Mouse (Mus musculus) liver, adult 2 months (tissue): Measurements from ENCODE around the gene Tmprss11d. TPM values are rescaled to one million over a fixed set of nuclear protein-coding genes. Genes with fewer than 3 reads are reported as not detected.

Source experiments
- DNase-seq: peaks from one replicate; pipeline ENCODE4 v3.0.0-alpha.2; 2011; ENCODE audit warnings: low read depth, low spot score; ENCODE audit errors: extremely low read depth
- H3K27ac ChIP-seq: fragments of 200-500 bp; replicated peaks from 2 replicates; pipeline ENCODE4 v1.5.1; 2012; ENCODE audit warnings: low read depth, mild to moderate bottlenecking, control low read depth, inconsistent platforms, low read length; ENCODE audit not compliant: insufficient read depth
- H3K27me3 ChIP-seq: fragments of 200-500 bp; 2 replicates; pipeline ENCODE4 v1.6.1; 2012; ENCODE audit warnings: mild to moderate bottlenecking, moderate library complexity, low read length, inconsistent platforms; ENCODE audit not compliant: control insufficient read depth, insufficient read depth
- H3K36me3 ChIP-seq: fragments of 200-500 bp; 2 replicates; pipeline ENCODE4 v1.6.1; 2012; ENCODE audit warnings: low read length, inconsistent platforms; ENCODE audit not compliant: control insufficient read depth, insufficient read depth
- H3K4me1 ChIP-seq: fragments of 200-500 bp; 2 replicates; pipeline ENCODE4 v1.6.1; 2011; ENCODE audit warnings: low read length; ENCODE audit not compliant: control insufficient read depth, insufficient read depth
- H3K4me3 ChIP-seq: fragments of 200-500 bp; 2 replicates; pipeline ENCODE4 v1.5.1; 2011; ENCODE audit warnings: low read depth, mild to moderate bottlenecking, control low read depth, low read length, moderate library complexity; ENCODE audit not compliant: insufficient read depth
- H3K79me2 ChIP-seq: fragments of 200-500 bp; 2 replicates; pipeline ENCODE4 v1.6.1; 2012; ENCODE audit warnings: inconsistent platforms, mild to moderate bottlenecking, low read length, moderate library complexity; ENCODE audit not compliant: control insufficient read depth, insufficient read depth
- H3K9ac ChIP-seq: fragments of 200-500 bp; 2 replicates; pipeline ENCODE4 v1.6.1; 2012; ENCODE audit warnings: low read depth, mild to moderate bottlenecking, control low read depth, inconsistent platforms, low read length
- CTCF ChIP-seq: fragments of 200-500 bp; IDR thresholded peaks from 2 replicates; pipeline ENCODE4 v1.5.1; 2011; ENCODE audit warnings: low read depth, low read length, control low read depth
- POLR2A ChIP-seq: fragments of 200-500 bp; IDR thresholded peaks from 2 replicates; pipeline ENCODE4 v1.6.1; 2011; ENCODE audit warnings: low read length, control low read depth; ENCODE audit not compliant: insufficient read depth; ENCODE audit errors: extremely low read depth
- WGBS: fragments of 180-500 bp; shearing (Covaris S2); methylation state at CpG from one replicate; pipeline ENCODE4 v1.1.7; 2018; 5-methylcytosine and 5-hydroxymethylcytosine counted together
- polyA plus RNA-seq: library from polyadenylated mRNA; depleted of rRNA; stranded (reverse); fragments of >200 nt; gene quantifications from 2 replicates; pipeline ENCODE4 v1.2.3, GENCODE M21; 2012; rRNA removed
- total RNA-seq: library from RNA; depleted of rRNA; stranded (reverse); fragments of >200 nt; gene quantifications from 2 replicates; pipeline ENCODE4 v1.2.3, GENCODE M21; 2014; rRNA removed

Tmprss11d gene
- total RNA-seq: not detected in 2 replicates
- polyA plus RNA-seq: not detected in 2 replicates

GRCm38 (mm10) chr5:86373320-86373719, at the start of gene Tmprss11d:
Gene Tmprss11d (minus strand): TSS chr5:86373420.
- Histone ChIP-seq H3K27ac (no peak within 1 kb of the TSS), H3K36me3 (no peaks in the 10 kb centered on the region), H3K79me2 (no peaks in the 10 kb centered on the region), H3K4me1 (no peaks in the 10 kb centered on the region), H3K9ac (no peak within 1 kb of the TSS), H3K27me3 (no peaks in the 10 kb centered on the region), H3K4me3 (no peak within 1 kb of the TSS)
- DNase-seq: no peak
- no peak for TF ChIP-seq POLR2A
- no peak for TF ChIP-seq CTCF
- WGBS: 64% methylated on average over 3 of the region's 3 CpGs

- no peaks in the 10 kb centered on the region for H3K36me3 ChIP-seq
- no peaks in the 10 kb centered on the region for H3K4me1 ChIP-seq
- H3K27ac ChIP-seq: no peak overlapping the region
- WGBS: 57% methylated on average over 3 of the region's 3 CpGs
- no peak for DNase-seq
- no peak overlapping the region for H3K4me3 ChIP-seq
- 0 out of 2 replicates have a peak, but pooled peaks cover 2% of the 10 kb centered on the region for H3K27me3 ChIP-seq
- TF ChIP-seq CTCF (no peak), POLR2A (no peak)
- H3K79me2 ChIP-seq: no peaks in the 10 kb centered on the region
- no peak overlapping the region for H3K9ac ChIP-seq
These were observed 48.3 kb upstream of the Tmprss11d start for GRCm38 (mm10) chr5:86421323-86422028.

GRCm38 (mm10) chr5:86419494-86419893, 46.3 kb upstream of the Tmprss11d start:
- Histone ChIP-seq H3K9ac (no peak overlapping the region), H3K4me1 (no peaks in the 10 kb centered on the region), H3K27me3 (0 out of 2 replicates have a peak, but pooled peaks cover 2% of the 10 kb centered on the region), H3K79me2 (no peaks in the 10 kb centered on the region), H3K27ac (no peak overlapping the region), H3K36me3 (no peaks in the 10 kb centered on the region), H3K4me3 (no peak overlapping the region)
- no peak for TF ChIP-seq CTCF
- TF ChIP-seq POLR2A: no peak
- DNase-seq: no peak
- 20% methylated on average over 4 of the region's 4 CpGs for WGBS

- Histone ChIP-seq H3K4me3 (no peak overlapping the region), H3K36me3 (no peaks in the 10 kb centered on the region), H3K27ac (no peak overlapping the region), H3K79me2 (no peaks in the 10 kb centered on the region), H3K4me1 (no peaks in the 10 kb centered on the region), H3K9ac (no peak overlapping the region), H3K27me3 (no peaks in the 10 kb centered on the region)
- WGBS: 77% methylated on average over 7 of the region's 7 CpGs
- TF ChIP-seq CTCF: no peak
- TF ChIP-seq POLR2A: no peak
- no peak for DNase-seq
These were observed 41.1 kb upstream of the Tmprss11d start for GRCm38 (mm10) chr5:86414280-86414679.

GRCm38 (mm10) chr5:86410815-86411214, 37.6 kb upstream of the Tmprss11d start:
- TF ChIP-seq CTCF (peak; percentile 19; the same call in 1 of the 2 replicates), POLR2A (no peak)
- Histone ChIP-seq H3K27me3 (no peaks in the 10 kb centered on the region), H3K4me3 (no peak overlapping the region), H3K36me3 (no peaks in the 10 kb centered on the region), H3K4me1 (no peaks in the 10 kb centered on the region), H3K27ac (no peak overlapping the region), H3K9ac (no peak overlapping the region), H3K79me2 (no peaks in the 10 kb centered on the region)
- 10% methylated on average over 3 of the region's 3 CpGs for WGBS
- DNase-seq: peak; percentile 32

GRCm38 (mm10) chr5:86407941-86408340, 34.7 kb upstream of the Tmprss11d start:
- 81% methylated on average over 2 of the region's 2 CpGs for WGBS
- H3K79me2 ChIP-seq: no peaks in the 10 kb centered on the region
- H3K9ac ChIP-seq: no peak overlapping the region
- no peak for DNase-seq
- H3K4me1 ChIP-seq: no peaks in the 10 kb centered on the region
- no peaks in the 10 kb centered on the region for H3K36me3 ChIP-seq
- no peak overlapping the region for H3K4me3 ChIP-seq
- TF ChIP-seq POLR2A (no peak), CTCF (no peak)
- no peaks in the 10 kb centered on the region for H3K27me3 ChIP-seq
- no peak overlapping the region for H3K27ac ChIP-seq
